Mouse (Mus musculus): ENCODE measurements at regions not wholly inside any gene's neighbourhood (a gene's known extent, or its start where the extent isn't known, plus 50 kb on each side); places are given as distances from the start of the nearest gene placed in this dataset.

DNA sequence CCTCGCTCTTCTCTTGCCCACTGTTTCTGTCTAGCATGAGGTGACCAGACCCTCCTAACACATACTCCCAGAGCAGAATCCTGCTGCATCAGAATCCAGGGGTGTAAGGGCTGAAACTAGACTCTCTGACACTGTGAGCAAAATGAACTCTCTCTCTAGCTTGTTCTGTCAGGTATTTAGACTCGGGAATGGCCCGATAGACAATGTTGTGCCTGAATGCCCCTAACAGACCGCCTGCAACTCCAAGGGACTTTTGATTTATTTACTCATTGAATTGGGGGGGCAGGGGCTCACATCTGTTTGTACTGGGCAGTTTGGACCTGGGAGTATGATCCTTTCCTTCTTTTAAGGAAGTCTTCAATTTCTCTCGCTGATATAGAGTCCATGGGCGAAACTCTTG lies 469.3 kb upstream of the Trpc7 start:
- 92% methylated on average over 6 of the region's 6 CpGs for WGBS
- Histone ChIP-seq H3K36me3 (replicated peaks) (no peaks in the 10 kb centered on the region), H3K4me2 (no peak overlapping the region), H3K4me1 (peaks cover 9% of the 10 kb centered on the region), H3K9me3 (no peaks in the 10 kb centered on the region), H3K27ac (no peak overlapping the region), H3K9ac (no peak overlapping the region), H3K4me3 (replicated peaks) (no peak overlapping the region), H3K27me3 (0 out of 2 replicates have a peak, but pooled peaks cover 3% of the 10 kb centered on the region)
- no peak for ATAC-seq (ENCODE audit: low FRiP score)

GRCm38 (mm10) chr13:57364396-57364795 lies 468.6 kb upstream of the Trpc7 start:
- H3K27me3 ChIP-seq: 0 out of 2 replicates have a peak, but pooled peaks cover 3% of the 10 kb centered on the region
- no peak overlapping the region for H3K4me2 ChIP-seq
- H3K4me1 ChIP-seq: peaks cover 9% of the 10 kb centered on the region
- H3K4me3 ChIP-seq (replicated peaks): no peak overlapping the region
- ATAC-seq (ENCODE audit: low FRiP score): no peak
- 100% methylated on average over 2 of the region's 2 CpGs for WGBS
- H3K9ac ChIP-seq: no peak overlapping the region
- no peak overlapping the region for H3K27ac ChIP-seq
- no peaks in the 10 kb centered on the region for H3K36me3 ChIP-seq (replicated peaks)
- no peaks in the 10 kb centered on the region for H3K9me3 ChIP-seq

DNA sequence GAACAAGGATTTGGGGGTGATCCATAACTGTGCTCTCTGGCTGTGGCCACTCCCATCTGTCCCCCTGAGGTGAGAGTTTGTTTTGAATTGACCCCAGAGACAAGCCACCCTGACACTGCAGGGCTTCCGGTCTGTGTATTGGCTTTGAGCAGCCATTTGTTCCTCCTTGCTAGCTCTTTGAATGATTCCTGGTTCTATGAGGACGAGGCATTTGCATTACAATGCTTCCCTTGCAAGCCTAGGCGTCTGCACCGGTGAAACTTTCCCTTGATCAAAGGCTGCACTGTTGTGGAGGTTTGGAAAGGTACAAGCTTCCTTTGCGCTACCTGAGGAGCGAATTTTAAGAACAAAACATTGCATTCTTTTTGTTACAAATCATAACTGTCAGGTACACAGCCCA lies 466.8 kb upstream of the Trpc7 start:
- no peak overlapping the region for H3K27ac ChIP-seq
- no peak overlapping the region for H3K9ac ChIP-seq
- H3K4me2 ChIP-seq: no peak overlapping the region
- no peaks in the 10 kb centered on the region for H3K36me3 ChIP-seq (replicated peaks)
- H3K27me3 ChIP-seq: no peaks in the 10 kb centered on the region
- ATAC-seq (ENCODE audit: low FRiP score): no peak
- peaks cover 9% of the 10 kb centered on the region for H3K4me1 ChIP-seq
- WGBS: 6% methylated on average over 6 of the region's 6 CpGs
- H3K4me3 ChIP-seq (replicated peaks): no peak overlapping the region
- H3K9me3 ChIP-seq: no peaks in the 10 kb centered on the region

GRCm38 (mm10) chr13:57361286-57361685 lies 465.5 kb upstream of the Trpc7 start:
- H3K36me3 ChIP-seq (replicated peaks): no peaks in the 10 kb centered on the region
- H3K9me3 ChIP-seq: no peaks in the 10 kb centered on the region
- no peak overlapping the region for H3K27ac ChIP-seq
- H3K27me3 ChIP-seq: no peaks in the 10 kb centered on the region
- H3K4me1 ChIP-seq: peaks cover 9% of the 10 kb centered on the region
- no peak overlapping the region for H3K9ac ChIP-seq
- H3K4me2 ChIP-seq: no peak overlapping the region
- 89% methylated on average over 7 of the region's 7 CpGs for WGBS
- ATAC-seq (ENCODE audit: low FRiP score): no peak
- H3K4me3 ChIP-seq (replicated peaks): no peak overlapping the region

GRCm38 (mm10) chr13:57354606-57355005 lies 458.8 kb upstream of the Trpc7 start:
- Histone ChIP-seq H3K27ac (no peak overlapping the region), H3K4me2 (no peak overlapping the region), H3K27me3 (no peaks in the 10 kb centered on the region), H3K9me3 (no peaks in the 10 kb centered on the region), H3K9ac (no peak overlapping the region), H3K4me1 (no peaks in the 10 kb centered on the region), H3K36me3 (replicated peaks) (no peaks in the 10 kb centered on the region), H3K4me3 (replicated peaks) (no peak overlapping the region)
- ATAC-seq (ENCODE audit: low FRiP score): no peak
- WGBS: 88% methylated on average over 7 of the region's 7 CpGs

- no peak for ATAC-seq (ENCODE audit: low FRiP score)
- H3K36me3 ChIP-seq (replicated peaks): no peaks in the 10 kb centered on the region
- H3K27ac ChIP-seq: no peak overlapping the region
- H3K9me3 ChIP-seq: no peaks in the 10 kb centered on the region
- H3K4me3 ChIP-seq (replicated peaks): no peak overlapping the region
- no peaks in the 10 kb centered on the region for H3K4me1 ChIP-seq
- no peaks in the 10 kb centered on the region for H3K27me3 ChIP-seq
- H3K9ac ChIP-seq: no peak overlapping the region
- 57% methylated on average over 3 of the region's 3 CpGs for WGBS
- H3K4me2 ChIP-seq: no peak overlapping the region
Measured at GRCm38 (mm10) chr13:57353976-57354375, 458.2 kb upstream of the Trpc7 start.

DNA sequence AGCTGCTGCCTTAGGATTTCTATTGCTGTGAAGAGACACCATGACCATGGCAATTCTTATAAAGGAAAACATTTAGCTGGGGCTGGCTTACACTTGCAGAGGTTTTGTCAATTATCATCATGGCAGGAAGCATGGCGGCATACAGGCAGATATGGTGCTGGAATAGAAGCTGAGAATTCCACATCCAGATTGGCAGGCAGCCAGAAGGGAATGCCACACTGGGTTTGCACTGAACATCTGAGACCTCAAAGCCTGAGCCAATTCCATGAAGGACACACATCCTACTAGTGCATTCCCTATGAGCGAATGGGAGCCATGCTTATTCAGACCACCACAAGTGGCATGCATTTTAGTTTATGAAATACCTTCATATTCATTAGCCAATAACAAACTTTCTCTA lies 455.0 kb upstream of the Trpc7 start:
- Histone ChIP-seq H3K4me3 (replicated peaks) (no peak overlapping the region), H3K9ac (no peak overlapping the region), H3K9me3 (no peaks in the 10 kb centered on the region), H3K27me3 (no peaks in the 10 kb centered on the region), H3K36me3 (replicated peaks) (no peaks in the 10 kb centered on the region), H3K4me2 (no peak overlapping the region), H3K4me1 (no peaks in the 10 kb centered on the region), H3K27ac (no peak overlapping the region)
- no peak for ATAC-seq (ENCODE audit: low FRiP score)
- WGBS: 94% methylated on average over 2 of the region's 2 CpGs

DNA sequence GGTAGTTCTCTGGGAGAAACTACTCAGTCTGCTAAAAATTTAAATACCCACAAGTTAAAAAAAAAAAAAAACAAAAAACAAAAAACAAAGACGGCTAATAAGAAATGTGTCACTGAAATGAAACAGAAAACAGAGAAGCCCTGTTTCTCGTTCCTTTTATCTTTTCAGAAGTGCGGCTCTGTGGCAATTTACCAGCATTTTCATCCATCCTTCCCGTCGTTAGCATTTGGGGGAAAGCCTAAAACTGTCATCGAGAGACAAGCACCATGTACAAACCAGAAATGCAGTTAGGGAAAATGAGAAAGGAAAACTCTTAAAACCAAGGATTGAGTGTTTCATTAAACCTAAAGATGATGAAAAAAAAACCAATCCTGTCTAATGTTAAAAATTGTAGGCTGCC lies 442.9 kb upstream of the Trpc7 start:
- Histone ChIP-seq H3K9me3 (no peaks in the 10 kb centered on the region), H3K27ac (no peak overlapping the region), H3K4me3 (replicated peaks) (no peak overlapping the region), H3K36me3 (replicated peaks) (no peaks in the 10 kb centered on the region), H3K4me1 (no peaks in the 10 kb centered on the region; the same call in 1 of the 2 replicates), H3K9ac (no peak overlapping the region), H3K27me3 (no peaks in the 10 kb centered on the region), H3K4me2 (no peak overlapping the region)
- ATAC-seq (ENCODE audit: low FRiP score): no peak
- WGBS: 45% methylated on average over 6 of the region's 6 CpGs

GRCm38 (mm10) chr13:57336596-57336995 lies 440.8 kb upstream of the Trpc7 start:
- 60% methylated on average over 8 of the region's 8 CpGs for WGBS
- H3K27ac ChIP-seq: no peak overlapping the region
- no peak overlapping the region for H3K9ac ChIP-seq
- ATAC-seq (ENCODE audit: low FRiP score): no peak
- no peaks in the 10 kb centered on the region for H3K36me3 ChIP-seq (replicated peaks)
- H3K4me1 ChIP-seq: no peaks in the 10 kb centered on the region; the same call in 1 of the 2 replicates
- no peak overlapping the region for H3K4me3 ChIP-seq (replicated peaks)
- no peaks in the 10 kb centered on the region for H3K9me3 ChIP-seq
- H3K27me3 ChIP-seq: no peaks in the 10 kb centered on the region
- no peak overlapping the region for H3K4me2 ChIP-seq

DNA sequence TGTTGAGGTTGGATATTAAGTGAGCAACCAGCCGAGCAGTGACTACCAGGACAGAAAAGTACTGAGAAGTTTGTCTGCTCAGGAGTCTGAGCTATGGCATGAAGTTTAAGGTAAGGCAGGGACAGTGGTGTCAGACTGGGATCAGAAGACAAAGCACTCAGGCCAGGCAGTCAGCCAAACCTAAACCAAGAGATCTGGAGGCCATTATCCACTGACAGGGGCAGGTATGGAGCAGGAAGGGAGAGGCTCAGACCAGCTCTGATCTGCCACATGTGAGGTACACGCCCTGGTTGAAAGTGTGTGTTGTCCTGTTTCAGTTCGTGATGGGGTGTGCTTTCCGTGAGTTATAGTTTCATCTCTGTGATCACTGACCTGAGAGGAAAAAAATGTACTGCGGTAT lies 437.2 kb upstream of the Trpc7 start:
- Histone ChIP-seq H3K27me3 (no peaks in the 10 kb centered on the region), H3K27ac (no peak overlapping the region), H3K9me3 (no peaks in the 10 kb centered on the region), H3K9ac (no peak overlapping the region), H3K4me3 (replicated peaks) (no peak overlapping the region), H3K36me3 (replicated peaks) (no peaks in the 10 kb centered on the region), H3K4me2 (no peak overlapping the region), H3K4me1 (peaks cover 5% of the 10 kb centered on the region)
- ATAC-seq (ENCODE audit: low FRiP score): no peak
- 90% methylated on average over 5 of the region's 5 CpGs for WGBS

DNA sequence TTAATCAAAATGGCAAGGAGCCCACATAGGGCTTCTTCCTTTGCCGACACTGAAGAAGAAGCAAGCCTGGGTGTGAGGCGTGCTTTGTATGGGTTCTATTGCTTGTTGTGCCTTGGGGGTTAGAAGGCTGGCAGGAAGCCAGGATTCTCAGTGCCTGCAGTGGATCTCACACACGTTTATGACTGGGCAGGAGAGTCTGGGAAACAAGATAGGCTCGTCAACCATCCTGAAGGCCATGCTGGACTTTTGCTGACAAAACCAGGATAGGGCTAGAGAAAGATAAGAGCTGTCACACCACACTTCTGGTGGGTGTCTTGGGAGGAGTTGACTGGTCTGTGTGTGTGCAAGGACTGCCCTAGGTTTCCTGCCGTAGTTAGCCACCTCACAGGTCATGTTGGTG lies 436.1 kb upstream of the Trpc7 start:
- Histone ChIP-seq H3K9ac (no peak overlapping the region), H3K9me3 (no peaks in the 10 kb centered on the region), H3K36me3 (replicated peaks) (no peaks in the 10 kb centered on the region), H3K4me1 (peaks cover 5% of the 10 kb centered on the region), H3K27me3 (no peaks in the 10 kb centered on the region), H3K4me2 (no peak overlapping the region), H3K4me3 (replicated peaks) (no peak overlapping the region), H3K27ac (no peak overlapping the region)
- no peak for ATAC-seq (ENCODE audit: low FRiP score)
- 65% methylated on average over 5 of the region's 5 CpGs for WGBS

- ATAC-seq (ENCODE audit: low FRiP score): no peak
- H3K36me3 ChIP-seq (replicated peaks): no peaks in the 10 kb centered on the region
- no peak overlapping the region for H3K4me2 ChIP-seq
Measured at GRCm38 (mm10) chr13:57325306-57325925, 429.6 kb upstream of the Trpc7 start.

DNA sequence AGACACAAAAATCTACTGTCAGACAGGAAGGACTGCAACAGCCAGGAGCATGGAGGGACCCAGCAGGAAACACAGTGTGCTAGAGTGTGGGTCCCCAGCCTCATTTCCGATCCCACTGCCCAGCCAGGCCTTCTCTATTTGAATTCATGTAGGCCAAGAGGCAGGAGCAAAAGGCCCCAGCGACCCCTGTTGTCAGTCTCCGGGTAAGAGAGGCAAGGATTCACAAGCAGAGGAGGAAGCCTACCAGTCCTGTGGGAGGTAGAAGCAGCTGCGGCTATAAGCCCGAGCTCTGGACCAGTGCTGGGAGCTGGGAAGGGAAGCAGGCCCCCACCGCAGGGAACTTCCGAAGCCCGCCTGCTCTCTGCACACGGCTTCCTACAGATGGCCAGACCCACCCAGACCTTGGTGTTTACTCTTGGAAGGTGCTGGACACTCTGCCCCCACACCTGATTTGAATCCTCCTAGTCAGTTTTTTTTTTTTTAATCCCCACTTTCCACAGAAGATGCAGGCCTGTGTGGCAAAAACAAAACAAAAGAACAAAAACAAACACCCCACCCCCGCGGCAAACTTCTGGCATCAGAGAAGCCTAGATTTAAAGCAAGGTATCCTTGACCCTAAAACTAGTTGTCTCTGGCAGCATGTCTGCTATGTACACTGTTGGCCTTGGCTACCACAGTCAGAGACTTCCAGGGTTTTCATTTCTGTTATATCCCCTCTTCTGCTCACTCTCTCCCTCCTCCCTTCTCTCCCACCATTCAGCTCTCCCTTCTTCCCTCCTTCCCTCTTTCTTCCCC lies 420.6 kb upstream of the Trpc7 start:
- H3K9ac ChIP-seq: no peak overlapping the region
- H3K4me3 ChIP-seq (replicated peaks): no peak overlapping the region
- ATAC-seq (ENCODE audit: low FRiP score): no peak
- H3K4me2 ChIP-seq: no peak overlapping the region
- H3K27ac ChIP-seq: no peak overlapping the region
- WGBS: 28% methylated on average over 11 of the region's 11 CpGs
- H3K4me1 ChIP-seq: peaks cover 29% of the 10 kb centered on the region
- H3K9me3 ChIP-seq: no peaks in the 10 kb centered on the region
- peaks cover 17% of the 10 kb centered on the region for H3K27me3 ChIP-seq
- H3K36me3 ChIP-seq (replicated peaks): no peaks in the 10 kb centered on the region

More at GRCm38 (mm10) chr13:57325306-57325925, 429.6 kb upstream of the Trpc7 start:
- Histone ChIP-seq H3K9me3 (no peaks in the 10 kb centered on the region), H3K27me3 (no peaks in the 10 kb centered on the region), H3K4me3 (replicated peaks) (no peak overlapping the region), H3K4me1 (peaks cover 5% of the 10 kb centered on the region), H3K27ac (no peak overlapping the region), H3K9ac (no peak overlapping the region)
- 69% methylated on average over 6 of the region's 6 CpGs for WGBS
